Mouse (Mus musculus): ENCODE data around the gene Ankrd16. TPM values are rescaled to one million over a fixed set of nuclear protein-coding genes. Genes with fewer than 3 reads are reported as not detected.

Gene Ankrd16
- total RNA-seq, 2 experiments from 2014 or later, result 38.2 to 50.2 TPM

Other genes with a start within 250 kb of the Ankrd16 start
- gene Pfkfb3, start 223.8 kb upstream of the Ankrd16 start, total RNA-seq (2021), result 10 to 100 TPM in 1 of 2 experiments, 1 to 10 TPM in 1; 9.2 to 17.3 TPM
- gene Rbm17, start 173.7 kb upstream of the Ankrd16 start, total RNA-seq (2021), result 10 to 100 TPM; 86.5 to 99.4 TPM
- gene Gm17490, start 151.6 kb upstream of the Ankrd16 start, total RNA-seq (2021), result not detected
- gene Il2ra, start 135.1 kb upstream of the Ankrd16 start, total RNA-seq (2021), result under 1 TPM; 0.15 to 0.21 TPM
- gene Il15ra, start 72.6 kb upstream of the Ankrd16 start, total RNA-seq (2021), result 10 to 100 TPM; 10.1 to 10.4 TPM
- gene Fbh1, start 294 bp upstream of the Ankrd16 start, total RNA-seq (2021), result 10 to 100 TPM; 62.3 to 70.9 TPM